Mouse (Mus musculus): ENCODE measurements at regions not wholly inside any gene's neighbourhood (a gene's known extent, or its start where the extent isn't known, plus 50 kb on each side); places are given as distances from the start of the nearest gene placed in this dataset.

DNA sequence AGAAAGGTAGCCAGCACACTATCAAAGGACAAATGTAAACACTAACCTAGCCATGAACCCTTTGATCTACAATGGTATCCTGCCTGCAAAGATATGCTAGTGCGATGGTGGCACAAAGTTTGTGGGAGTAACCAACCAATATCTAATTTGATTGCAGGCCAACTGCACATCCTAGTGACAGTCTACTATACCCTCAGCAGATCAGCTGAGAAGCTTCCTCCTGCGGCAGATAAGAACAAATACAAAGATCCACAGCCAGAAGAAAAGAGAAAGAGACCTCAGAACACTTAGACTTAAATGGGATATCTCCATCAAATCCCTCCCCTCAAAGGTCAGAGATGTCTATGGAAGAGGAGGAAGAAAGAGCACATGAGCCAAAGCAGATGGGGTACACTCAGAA is 308.7 kb upstream of the Snx7 start:
- no peak for TF ChIP-seq CTCF (IDR thresholded peaks at IDR 0.05; ENCODE audit: low read depth)
- no peak for TF ChIP-seq EP300 (IDR thresholded peaks at IDR 0.05; ENCODE audit: low read depth)

All from liver, embryonic 14.5 days (tissue).